Mouse (Mus musculus) heart, postnatal 0 days (tissue): ENCODE measurements around the gene Mlh3.

Experiments
- CTCF ChIP-seq: IDR thresholded peaks from 2 replicates; pipeline ENCODE4 v1.5.1; 2016; ENCODE audit warnings: antibody characterized with exemption, control low read depth, low read depth
- EP300 ChIP-seq: IDR thresholded peaks from 2 replicates; pipeline ENCODE4 v1.6.1; 2016; ENCODE audit warnings: antibody characterized with exemption, low read depth

DNA sequence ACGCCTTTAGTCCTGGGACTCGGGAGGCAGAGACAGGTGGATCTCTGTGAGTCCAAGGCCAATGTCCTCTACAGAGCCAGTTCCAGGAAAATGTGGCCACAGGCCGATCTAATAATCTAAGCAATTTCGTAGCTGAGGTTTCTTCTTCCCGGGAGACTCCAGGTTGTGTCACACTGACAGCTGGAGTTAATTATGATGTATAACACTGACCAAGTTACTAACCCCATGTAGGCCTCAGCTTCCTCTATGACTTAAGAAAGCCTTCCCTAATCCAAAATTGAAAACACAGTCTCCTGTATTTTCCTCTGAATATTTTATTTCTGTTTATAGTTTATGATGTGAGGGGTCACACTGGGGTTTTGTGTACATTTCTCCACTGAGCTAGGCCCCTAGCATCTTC lies 55.4 kb downstream of the Mlh3 start:
- TF ChIP-seq CTCF = no peak
- TF ChIP-seq EP300 = no peak
